Mouse (Mus musculus): ENCODE data around the gene C2cd2l.

- TF ChIP-seq CTCF (IDR thresholded peaks at IDR 0.05; ENCODE audit: low read depth) (peak; percentile 70), EP300 (optimal IDR thresholded peaks at IDR 0.05) (no peak)
Observed at GRCm38 (mm10) chr9:44269077-44269476, 51.0 kb downstream of the C2cd2l start.

Data from stomach, postnatal 0 days (tissue).